Mouse (Mus musculus): ENCODE measurements around the gene Rufy4. TPM values are rescaled to one million over a fixed set of nuclear protein-coding genes. Genes with fewer than 3 reads are reported as not detected.

Gene Rufy4
- total RNA-seq, 2 experiments from 2014 or later, result not detected

Other genes with a start within 250 kb of the Rufy4 start
- 10 to 100 TPM; 34.5 to 48.6 TPM for gene Tns1, start 1.1 kb upstream of the Rufy4 start, total RNA-seq (2021)
- gene Cxcr2, start 28.4 kb downstream of the Rufy4 start, total RNA-seq (2021), result under 1 TPM in 1 of 2 experiments, not detected in 1; 0.13 TPM
- gene Cxcr1, start 69.1 kb downstream of the Rufy4 start, total RNA-seq (2021), result not detected
- gene Arpc2, start 110.5 kb downstream of the Rufy4 start, total RNA-seq (2021), result 100 to 1,000 TPM; 394 to 402 TPM
- gene Gpbar1, start 153.0 kb downstream of the Rufy4 start, total RNA-seq (2021), result not detected
- 100 to 1,000 TPM; 148 to 159 TPM for gene Aamp, start 159.2 kb downstream of the Rufy4 start, total RNA-seq (2021)
- gene Pnkd, start 159.4 kb downstream of the Rufy4 start, total RNA-seq (2021), result 100 to 1,000 TPM; 168 to 188 TPM
- gene Tmbim1, start 180.1 kb downstream of the Rufy4 start, total RNA-seq (2021), result 10 to 100 TPM; 25.1 to 25.4 TPM
- 1 to 10 TPM; 1.0 to 1.2 TPM for gene Catip, start 236.6 kb downstream of the Rufy4 start, total RNA-seq (2021)
- 1 to 10 TPM; 2.6 to 3.6 TPM for gene Slc11a1, start 249.7 kb downstream of the Rufy4 start, total RNA-seq (2021)